Mouse (Mus musculus): ENCODE results near the gene 6330403K07Rik. TPM values are rescaled to one million over a fixed set of nuclear protein-coding genes. Genes with fewer than 3 reads are reported as not detected.
A peak's percentile ranks its signal among the peaks of the same experiment; 100 is the strongest.

6330403K07Rik gene
- total RNA-seq, 2 experiments from 2014 or later: 0.36 TPM; not detected in 1

GRCm38 (mm10) chr11:71017051-71017450 is 16.3 kb downstream of the 6330403K07Rik start:
- Histone ChIP-seq H3K4me3 (no peak overlapping the region), H3K27ac (no peak overlapping the region)
- no peak for DNase-seq
- intact Hi-C loops (cut with DNase I): no loop called here
- TF ChIP-seq CTCF (IDR thresholded peaks at IDR 0.05): no peak

GRCm38 (mm10) chr11:71012743-71013142 is 20.6 kb downstream of the 6330403K07Rik start:
- no peak for TF ChIP-seq CTCF (IDR thresholded peaks at IDR 0.05)
- no peak overlapping the region for H3K27ac ChIP-seq
- intact Hi-C loops (cut with DNase I): no loop called here
- no peak overlapping the region for H3K4me3 ChIP-seq
- no peak for DNase-seq

- Histone ChIP-seq H3K4me3 (no peak overlapping the region), H3K27ac (peak overlapping the region; percentile 56)
- intact Hi-C loops (cut with DNase I): no loop called here
- peak; percentile 37 for DNase-seq
- no peak for TF ChIP-seq CTCF (IDR thresholded peaks at IDR 0.05)
These were observed 25.0 kb downstream of the 6330403K07Rik start for GRCm38 (mm10) chr11:71008321-71008720.

- no peak overlapping the region for H3K4me3 ChIP-seq
- H3K27ac ChIP-seq: peak overlapping the region; percentile 56
- intact Hi-C loops (cut with DNase I): no loop called here
- no peak for TF ChIP-seq CTCF (IDR thresholded peaks at IDR 0.05)
- no peak for DNase-seq
These were observed 25.5 kb downstream of the 6330403K07Rik start for GRCm38 (mm10) chr11:71007831-71008230.

DNA sequence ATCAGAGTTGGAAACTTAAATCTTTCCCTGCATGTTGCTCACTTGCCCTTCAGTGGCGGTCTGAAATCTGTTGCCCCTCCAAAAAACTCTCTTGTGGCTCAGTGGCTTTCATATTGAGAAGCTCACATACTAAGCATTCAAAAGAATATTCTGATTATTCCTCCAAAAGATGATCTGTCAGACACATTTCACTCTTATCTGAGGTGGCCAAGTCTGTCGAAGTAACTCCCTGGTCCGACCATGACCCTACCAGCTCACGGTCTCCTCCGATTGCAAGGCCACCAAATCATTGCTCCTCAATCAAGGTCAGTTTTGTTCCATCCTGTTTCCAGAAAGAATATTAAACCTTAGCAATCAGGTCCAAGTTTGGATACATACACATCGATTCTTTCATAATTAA is 26.3 kb downstream of the 6330403K07Rik start:
- no peak for TF ChIP-seq CTCF (IDR thresholded peaks at IDR 0.05)
- DNase-seq: no peak
- H3K4me3 ChIP-seq: no peak overlapping the region
- intact Hi-C loops (cut with DNase I): no loop called here
- no peak overlapping the region; the same call in 1 of the 2 replicates for H3K27ac ChIP-seq

GRCm38 (mm10) chr11:71005046-71005445 is 28.3 kb downstream of the 6330403K07Rik start:
- Histone ChIP-seq H3K4me3 (peak overlapping the region; percentile 98), H3K27ac (peak overlapping the region; percentile 91)
- DNase-seq: no peak
- intact Hi-C loops (cut with DNase I): no loop called here
- no peak for TF ChIP-seq CTCF (IDR thresholded peaks at IDR 0.05)

DNA sequence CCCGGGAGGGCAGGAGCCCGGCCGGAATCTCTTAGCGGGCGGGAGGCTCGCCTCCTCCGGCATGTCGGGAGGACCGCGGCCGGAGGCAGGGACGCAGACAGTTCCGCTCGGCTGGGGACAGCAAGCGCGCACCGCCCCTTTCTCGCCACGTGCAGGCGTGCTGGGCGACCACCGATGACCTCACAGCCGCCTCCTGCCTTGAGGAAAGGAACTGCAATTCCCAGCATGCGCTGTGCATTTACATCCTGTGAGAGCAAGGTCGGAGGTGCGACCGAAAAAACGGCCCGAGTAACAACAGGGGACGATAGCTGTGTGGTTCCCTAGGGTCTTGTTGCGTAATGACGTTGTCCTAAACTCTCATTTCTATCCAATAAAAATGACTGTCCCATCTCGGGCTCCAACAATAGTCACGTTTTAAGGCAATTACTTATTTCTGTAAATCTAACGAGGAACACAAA is 29.0 kb downstream of the 6330403K07Rik start, which contains the start of gene Dhx33:
TSS of gene Dhx33 (minus strand) at position 122 of the 458 bp plus-strand sequence.
- peak; percentile 97 for DNase-seq
- Histone ChIP-seq H3K27ac (peak within 1 kb of the TSS; percentile 91), H3K4me3 (peak within 1 kb of the TSS; percentile 98)
- peak; percentile 35 for TF ChIP-seq CTCF (IDR thresholded peaks at IDR 0.05)
- intact Hi-C loops (cut with DNase I): loop anchor here (1.0 kb wide), 1 partner anchor 21 kb away; the partner anchor contains the start of gene C1qbp

GRCm38 (mm10) chr11:71003611-71004315 is 29.6 kb downstream of the 6330403K07Rik start:
- H3K27ac ChIP-seq: peak overlapping the region; percentile 91
- peak overlapping the region; percentile 98 for H3K4me3 ChIP-seq
- no peak for TF ChIP-seq CTCF (IDR thresholded peaks at IDR 0.05)
- no peak for DNase-seq
- intact Hi-C loops (cut with DNase I): loop anchor here (1.0 kb wide), 1 partner anchor 20 kb away; the partner anchor contains the start of gene C1qbp

DNA sequence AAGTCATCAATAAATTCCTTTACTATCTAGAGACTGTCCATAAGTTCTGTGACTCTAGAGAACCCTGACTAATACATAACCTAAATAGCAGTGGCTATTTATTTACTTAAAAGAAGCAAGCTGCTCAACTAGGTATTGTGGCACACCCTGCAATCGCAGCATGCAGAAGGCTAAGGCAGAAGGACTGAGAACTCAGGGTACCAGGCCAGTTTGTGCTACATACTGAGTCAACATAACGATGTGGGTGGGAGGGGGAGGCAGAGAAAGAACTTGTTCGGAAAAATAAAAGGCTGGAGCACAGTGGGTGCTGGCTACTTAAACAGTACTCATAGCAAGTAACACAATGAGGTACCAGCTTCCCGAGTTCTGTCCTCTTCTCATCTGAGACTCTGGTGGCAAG is 32.1 kb downstream of the 6330403K07Rik start:
- intact Hi-C loops (cut with DNase I): no loop called here
- Histone ChIP-seq H3K4me3 (no peak overlapping the region), H3K27ac (no peak overlapping the region)
- no peak for DNase-seq
- no peak for TF ChIP-seq CTCF (IDR thresholded peaks at IDR 0.05)

DNA sequence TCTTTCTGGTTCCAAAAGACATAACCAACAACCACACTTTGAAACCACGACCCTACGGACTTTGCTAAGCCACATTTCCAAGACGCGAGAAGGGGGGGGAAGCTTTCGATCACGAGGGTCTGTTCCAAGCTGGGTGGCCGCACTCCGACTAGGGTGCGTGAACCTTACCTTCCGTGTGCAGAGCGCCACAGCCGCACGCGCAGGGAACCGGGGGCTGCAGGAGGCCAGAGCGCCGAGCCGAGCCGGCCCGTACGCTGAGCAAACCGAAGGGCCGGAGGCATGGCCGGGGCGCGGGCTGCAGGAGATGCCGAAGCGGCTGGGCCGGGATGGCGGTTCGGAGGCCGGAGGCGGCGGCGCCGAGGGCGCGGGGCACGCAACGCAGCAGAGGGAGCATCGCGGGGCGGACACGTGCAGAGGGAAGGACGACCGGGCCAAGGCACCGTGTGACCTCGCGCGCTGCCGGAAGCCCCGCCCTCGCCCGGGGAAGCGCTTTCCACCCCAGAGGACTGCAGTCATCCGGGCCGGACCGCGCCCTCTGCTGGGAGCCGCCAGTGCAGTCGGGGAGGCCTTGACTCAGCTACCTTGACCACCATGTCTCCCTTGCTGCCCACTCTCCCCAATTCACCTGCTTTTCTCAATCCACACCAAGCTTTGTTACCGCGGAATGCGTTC is 50.6 kb downstream of the 6330403K07Rik start, which contains the start of gene C1qbp:
TSS of gene C1qbp (minus strand) at position 470 of the 672 bp plus-strand sequence.
- no peak; the same call in 1 of the 2 replicates for TF ChIP-seq CTCF (IDR thresholded peaks at IDR 0.05)
- DNase-seq: peak; percentile 98
- H3K4me3 ChIP-seq: peak within 1 kb of the TSS; percentile 86
- intact Hi-C loops (cut with DNase I): loop anchor here (1.0 kb wide), 2 partner anchors 22 to 37 kb away; partner anchors contain the start of genes Derl2, Dhx33 and Mis12
- peak within 1 kb of the TSS; percentile 96 for H3K27ac ChIP-seq

DNA sequence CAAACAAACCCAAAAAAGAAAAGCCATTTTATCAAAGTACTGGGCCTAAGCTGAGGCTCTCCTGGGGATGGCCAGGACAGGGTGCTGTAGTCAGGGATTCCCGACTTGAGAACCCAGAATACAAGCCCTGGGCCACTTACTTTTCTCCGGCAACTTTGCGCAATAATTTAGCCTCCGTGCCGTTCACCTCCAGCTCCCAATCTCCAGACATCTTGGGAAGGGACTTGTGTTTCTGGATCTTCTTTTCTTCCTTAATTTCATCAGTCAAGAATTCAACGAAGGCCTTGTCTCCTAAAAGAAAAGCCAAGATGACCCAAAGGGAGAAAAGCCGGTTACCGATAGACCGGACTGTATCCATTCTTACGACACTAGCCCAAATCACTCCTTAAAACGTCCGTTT is 51.3 kb downstream of the 6330403K07Rik start:
- no peak for DNase-seq
- intact Hi-C loops (cut with DNase I): loop anchor here (1.0 kb wide), 1 partner anchor 37 kb away; the partner anchor contains the start of genes Derl2 and Mis12
- Histone ChIP-seq H3K4me3 (peak overlapping the region; percentile 86), H3K27ac (peak overlapping the region; percentile 96)
- no peak for TF ChIP-seq CTCF (IDR thresholded peaks at IDR 0.05)

Other genes with a start within 250 kb of the 6330403K07Rik start
- not detected for gene Scimp, start 220.9 kb downstream of the 6330403K07Rik start, total RNA-seq (2021)
- 10 to 100 TPM; 37.2 to 37.8 TPM for gene Rabep1, start 188.7 kb downstream of the 6330403K07Rik start, total RNA-seq (2021)
- 10 to 100 TPM; 30.4 to 34.9 TPM for gene Nup88, start 63.5 kb downstream of the 6330403K07Rik start, total RNA-seq (2021)
- 10 to 100 TPM; 12.2 to 13.9 TPM for gene Rpain, start 63.3 kb downstream of the 6330403K07Rik start, total RNA-seq (2021)
- gene C1qbp, start 50.5 kb downstream of the 6330403K07Rik start, total RNA-seq (2021): 100 to 1,000 TPM; 102 to 146 TPM
- 10 to 100 TPM in 1 of 2 experiments, 1 to 10 TPM in 1; 8.4 to 10.3 TPM for gene Dhx33, start 29.1 kb downstream of the 6330403K07Rik start, total RNA-seq (2021)
- 1 to 10 TPM; 3.1 to 5.0 TPM for gene Mis12, start 13.9 kb downstream of the 6330403K07Rik start, total RNA-seq (2021)
- gene Derl2, start 13.7 kb downstream of the 6330403K07Rik start, total RNA-seq (2021): 10 to 100 TPM; 14.8 TPM
- under 1 TPM; 0.18 to 0.28 TPM for gene Nlrp1a, start 111.2 kb upstream of the 6330403K07Rik start, total RNA-seq (2021)
- under 1 TPM; 0.05 to 0.06 TPM for gene Nlrp1b, start 197.2 kb upstream of the 6330403K07Rik start, total RNA-seq (2021)